Mouse (Mus musculus) midbrain, embryonic 10.5 days (tissue): ENCODE measurements around the gene Nr2f2. TPM values are rescaled to one million over a fixed set of nuclear protein-coding genes. Genes with fewer than 3 reads are reported as not detected.

ENCODE experiments used
- DNase-seq: peaks from one replicate; pipeline ENCODE4 v3.0.0-alpha.2; 2017; ENCODE audit warnings: low spot score
- H3K27ac ChIP-seq: fragments of 300-500 bp; sonication (generic); replicated peaks from 2 replicates; pipeline ENCODE4 v1.5.1; 2016; ENCODE audit warnings: mild to moderate bottlenecking
- H3K27me3 ChIP-seq: fragments of 300-500 bp; sonication (generic); 2 replicates; pipeline ENCODE4 v1.6.1; 2016; ENCODE audit warnings: low read depth, mild to moderate bottlenecking; ENCODE audit not compliant: poor library complexity, severe bottlenecking
- H3K36me3 ChIP-seq: fragments of 300-500 bp; sonication (generic); 2 replicates; pipeline ENCODE4 v1.6.1; 2016; ENCODE audit warnings: mild to moderate bottlenecking, moderate library complexity
- H3K4me1 ChIP-seq: fragments of 300-500 bp; sonication (generic); 2 replicates; pipeline ENCODE4 v1.6.1; 2016
- H3K4me3 ChIP-seq: fragments of 300-500 bp; sonication (generic); 2 replicates; pipeline ENCODE4 v1.5.1; 2016; ENCODE audit warnings: mild to moderate bottlenecking, moderate library complexity
- H3K9me3 ChIP-seq: fragments of 300-500 bp; sonication (generic); replicated peaks from 2 replicates; pipeline ENCODE4 v1.6.1; 2016; ENCODE audit warnings: mild to moderate bottlenecking
- WGBS: fragments of 180-500 bp; shearing (Covaris S2); methylation state at CpG from one replicate; pipeline ENCODE4 v1.1.7; 2016; 5-methylcytosine and 5-hydroxymethylcytosine counted together
- polyA plus RNA-seq: library from polyadenylated mRNA; unstranded; fragments of >200 nt; fragmentation: Nextera tagmentation; extraction: Ambion mirVana; gene quantifications from 2 replicates; pipeline ENCODE4 v1.2.1, GENCODE M21; 2016

The Nr2f2 gene
- 86.8 and 89.2 TPM in 2 replicates for polyA plus RNA-seq

GRCm38 (mm10) chr7:70365941-70366807 lies at the start of gene Nr2f2:
Gene Nr2f2, minus strand, starts transcription at chr7:70366735.
- Histone ChIP-seq H3K4me1 (peaks cover 59% of the 10 kb centered on the region), H3K36me3 (no peaks in the 10 kb centered on the region), H3K4me3 (peak within 1 kb of the TSS; percentile 65), H3K27me3 (peaks cover 94% of the 10 kb centered on the region), H3K27ac (peak within 1 kb of the TSS; percentile 96), H3K9me3 (no peaks in the 10 kb centered on the region)
- DNase-seq: peak; percentile 43
- WGBS: under 1% methylated on average over 16 of the region's 16 CpGs

GRCm38 (mm10) chr7:70414461-70414860 lies 47.9 kb upstream of the Nr2f2 start:
- Histone ChIP-seq H3K27me3 (no peaks in the 10 kb centered on the region), H3K4me3 (no peak overlapping the region), H3K36me3 (peaks cover 36% of the 10 kb centered on the region), H3K27ac (no peak overlapping the region), H3K4me1 (no peaks in the 10 kb centered on the region), H3K9me3 (no peaks in the 10 kb centered on the region)
- DNase-seq: no peak
- 89% methylated on average over 4 of the region's 4 CpGs for WGBS

DNA sequence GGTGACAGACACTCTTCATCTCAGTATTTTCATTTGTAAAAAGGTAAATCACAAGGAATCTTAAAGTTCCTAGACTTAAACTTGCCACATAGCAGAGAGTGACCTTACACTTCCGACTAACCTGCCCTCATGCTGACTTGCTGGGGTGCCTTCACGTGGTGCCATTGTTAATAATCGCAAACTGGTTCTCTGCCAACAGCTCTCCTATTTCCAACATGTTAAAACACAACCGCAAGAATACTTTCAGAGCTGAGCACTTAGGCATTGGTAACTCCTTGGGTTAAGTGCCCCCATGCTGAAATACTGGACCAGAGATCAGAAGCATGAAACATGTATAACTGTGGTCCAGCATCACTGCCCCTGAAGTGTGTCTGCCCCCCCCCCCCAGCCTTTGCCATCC lies 47.1 kb upstream of the Nr2f2 start:
- 88% methylated on average over 4 of the region's 4 CpGs for WGBS
- Histone ChIP-seq H3K27ac (no peak overlapping the region), H3K4me1 (no peaks in the 10 kb centered on the region), H3K36me3 (peaks cover 44% of the 10 kb centered on the region), H3K4me3 (no peak overlapping the region), H3K27me3 (no peaks in the 10 kb centered on the region), H3K9me3 (no peaks in the 10 kb centered on the region)
- DNase-seq: no peak

GRCm38 (mm10) chr7:70412900-70413299 lies 46.4 kb upstream of the Nr2f2 start:
- Histone ChIP-seq H3K36me3 (peaks cover 46% of the 10 kb centered on the region), H3K27me3 (no peaks in the 10 kb centered on the region), H3K4me1 (no peaks in the 10 kb centered on the region), H3K9me3 (no peaks in the 10 kb centered on the region), H3K27ac (no peak overlapping the region), H3K4me3 (no peak overlapping the region)
- DNase-seq: no peak
- 94% methylated on average over 7 of the region's 7 CpGs for WGBS

GRCm38 (mm10) chr7:70410350-70410749 lies 43.8 kb upstream of the Nr2f2 start:
- no peak for DNase-seq
- Histone ChIP-seq H3K36me3 (peaks cover 50% of the 10 kb centered on the region), H3K27ac (no peak overlapping the region), H3K4me3 (no peak overlapping the region), H3K9me3 (no peaks in the 10 kb centered on the region), H3K27me3 (no peaks in the 10 kb centered on the region), H3K4me1 (no peaks in the 10 kb centered on the region)
- WGBS: 87% methylated on average over 3 of the region's 3 CpGs

- H3K27me3 ChIP-seq: no peaks in the 10 kb centered on the region
- no peak overlapping the region for H3K27ac ChIP-seq
- peaks cover 50% of the 10 kb centered on the region for H3K36me3 ChIP-seq
- H3K4me3 ChIP-seq: no peak overlapping the region
- no peaks in the 10 kb centered on the region for H3K9me3 ChIP-seq
- 92% methylated on average over 11 of the region's 11 CpGs for WGBS
- no peak for DNase-seq
- no peaks in the 10 kb centered on the region for H3K4me1 ChIP-seq
Measured at GRCm38 (mm10) chr7:70409890-70410289, 43.4 kb upstream of the Nr2f2 start.

GRCm38 (mm10) chr7:70408814-70409213 lies 42.3 kb upstream of the Nr2f2 start:
- Histone ChIP-seq H3K36me3 (peaks cover 59% of the 10 kb centered on the region), H3K27ac (no peak overlapping the region), H3K9me3 (no peaks in the 10 kb centered on the region)

GRCm38 (mm10) chr7:70407123-70407522 lies 40.6 kb upstream of the Nr2f2 start:
- H3K27me3 ChIP-seq: no peaks in the 10 kb centered on the region
- H3K9me3 ChIP-seq: no peaks in the 10 kb centered on the region
- H3K4me3 ChIP-seq: no peak overlapping the region
- DNase-seq: no peak
- peaks cover 57% of the 10 kb centered on the region for H3K36me3 ChIP-seq
- no peak overlapping the region for H3K27ac ChIP-seq
- no peaks in the 10 kb centered on the region for H3K4me1 ChIP-seq
- 94% methylated on average over 11 of the region's 11 CpGs for WGBS

More at GRCm38 (mm10) chr7:70408814-70409213, 42.3 kb upstream of the Nr2f2 start:
- Histone ChIP-seq H3K4me1 (no peaks in the 10 kb centered on the region), H3K4me3 (no peak overlapping the region), H3K27me3 (no peaks in the 10 kb centered on the region)
- no peak for DNase-seq
- 84% methylated on average over 3 of the region's 3 CpGs for WGBS

DNA sequence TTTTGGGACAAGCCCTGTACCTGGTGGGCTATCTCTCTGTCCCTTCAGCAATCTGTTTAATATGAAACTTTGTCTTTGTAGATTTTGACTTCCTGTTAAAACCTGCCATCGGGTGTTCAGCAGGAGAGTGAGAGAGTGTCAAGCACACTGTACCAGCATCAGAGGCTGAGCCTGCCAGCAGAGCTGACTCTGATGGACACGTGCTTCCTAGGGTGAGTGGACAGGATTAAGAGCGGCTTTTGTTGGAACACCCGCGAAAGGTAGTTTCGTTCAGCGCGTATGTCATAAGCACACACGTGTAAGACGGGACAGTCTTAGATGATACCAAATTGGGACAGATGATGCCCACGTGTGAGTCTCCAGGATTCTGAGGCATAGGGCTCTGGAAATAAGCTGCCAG lies 40.0 kb upstream of the Nr2f2 start:
- no peak overlapping the region for H3K4me3 ChIP-seq
- H3K27me3 ChIP-seq: no peaks in the 10 kb centered on the region
- peaks cover 58% of the 10 kb centered on the region for H3K36me3 ChIP-seq
- no peaks in the 10 kb centered on the region for H3K4me1 ChIP-seq
- DNase-seq: no peak
- no peaks in the 10 kb centered on the region for H3K9me3 ChIP-seq
- no peak overlapping the region for H3K27ac ChIP-seq
- WGBS: 94% methylated on average over 11 of the region's 11 CpGs

DNA sequence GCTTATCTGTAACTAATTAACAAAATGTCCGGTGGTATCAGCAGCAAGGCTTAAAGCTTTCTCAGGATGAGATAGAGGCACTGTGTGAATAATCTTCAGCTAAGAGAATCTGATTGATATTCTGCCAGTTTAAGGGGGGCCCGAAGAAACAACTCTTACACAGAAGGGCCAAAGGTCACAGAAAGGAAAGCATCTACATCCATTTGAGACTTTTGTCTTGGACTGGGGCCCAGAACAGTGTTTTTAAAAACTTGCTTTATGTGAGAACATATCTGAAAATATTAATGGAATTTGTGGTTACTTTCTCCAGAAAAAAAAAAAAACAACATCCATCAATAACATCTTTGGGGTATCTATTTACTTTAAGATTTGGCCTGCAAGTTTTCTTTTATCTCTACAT lies 38.9 kb upstream of the Nr2f2 start:
- Histone ChIP-seq H3K36me3 (peaks cover 51% of the 10 kb centered on the region), H3K27me3 (no peaks in the 10 kb centered on the region), H3K4me1 (no peaks in the 10 kb centered on the region), H3K4me3 (no peak overlapping the region), H3K9me3 (no peaks in the 10 kb centered on the region), H3K27ac (no peak overlapping the region)
- 77% methylated on average over 2 of the region's 2 CpGs for WGBS
- no peak for DNase-seq

- WGBS: 93% methylated on average over 4 of the region's 4 CpGs
- Histone ChIP-seq H3K36me3 (no peaks in the 10 kb centered on the region), H3K4me3 (no peak overlapping the region), H3K27ac (no peak overlapping the region), H3K4me1 (peaks cover 15% of the 10 kb centered on the region), H3K9me3 (no peaks in the 10 kb centered on the region), H3K27me3 (peaks cover 36% of the 10 kb centered on the region)
- DNase-seq: no peak
Measured at GRCm38 (mm10) chr7:70382828-70383227, 16.3 kb upstream of the Nr2f2 start.

GRCm38 (mm10) chr7:70381409-70382244 lies 15.1 kb upstream of the Nr2f2 start:
- Histone ChIP-seq H3K9me3 (no peaks in the 10 kb centered on the region), H3K27ac (peak overlapping the region; percentile 64), H3K36me3 (no peaks in the 10 kb centered on the region), H3K4me1 (peaks cover 19% of the 10 kb centered on the region), H3K4me3 (no peak overlapping the region), H3K27me3 (peaks cover 40% of the 10 kb centered on the region)
- peak; percentile 19 for DNase-seq
- 69% methylated on average over 14 of the region's 14 CpGs for WGBS

GRCm38 (mm10) chr7:70380943-70381342 lies 14.4 kb upstream of the Nr2f2 start:
- no peaks in the 10 kb centered on the region for H3K9me3 ChIP-seq
- H3K4me3 ChIP-seq: no peak overlapping the region
- no peak for DNase-seq
- H3K36me3 ChIP-seq: no peaks in the 10 kb centered on the region
- 79% methylated on average over 3 of the region's 3 CpGs for WGBS
- H3K27ac ChIP-seq: no peak overlapping the region
- H3K4me1 ChIP-seq: peaks cover 24% of the 10 kb centered on the region
- H3K27me3 ChIP-seq: peaks cover 47% of the 10 kb centered on the region
